Mouse (Mus musculus): ENCODE results near the gene Tnrc18. TPM values are rescaled to one million over a fixed set of nuclear protein-coding genes. Genes with fewer than 3 reads are reported as not detected.
"Not testable (repeated sequence)": the region's sequence is repeated elsewhere in the genome, so short reads cannot be mapped to it uniquely, and the experiment has no call there.

The Tnrc18 gene
- 17.5 and 17.9 TPM in 2 replicates for total RNA-seq (2017)

DNA sequence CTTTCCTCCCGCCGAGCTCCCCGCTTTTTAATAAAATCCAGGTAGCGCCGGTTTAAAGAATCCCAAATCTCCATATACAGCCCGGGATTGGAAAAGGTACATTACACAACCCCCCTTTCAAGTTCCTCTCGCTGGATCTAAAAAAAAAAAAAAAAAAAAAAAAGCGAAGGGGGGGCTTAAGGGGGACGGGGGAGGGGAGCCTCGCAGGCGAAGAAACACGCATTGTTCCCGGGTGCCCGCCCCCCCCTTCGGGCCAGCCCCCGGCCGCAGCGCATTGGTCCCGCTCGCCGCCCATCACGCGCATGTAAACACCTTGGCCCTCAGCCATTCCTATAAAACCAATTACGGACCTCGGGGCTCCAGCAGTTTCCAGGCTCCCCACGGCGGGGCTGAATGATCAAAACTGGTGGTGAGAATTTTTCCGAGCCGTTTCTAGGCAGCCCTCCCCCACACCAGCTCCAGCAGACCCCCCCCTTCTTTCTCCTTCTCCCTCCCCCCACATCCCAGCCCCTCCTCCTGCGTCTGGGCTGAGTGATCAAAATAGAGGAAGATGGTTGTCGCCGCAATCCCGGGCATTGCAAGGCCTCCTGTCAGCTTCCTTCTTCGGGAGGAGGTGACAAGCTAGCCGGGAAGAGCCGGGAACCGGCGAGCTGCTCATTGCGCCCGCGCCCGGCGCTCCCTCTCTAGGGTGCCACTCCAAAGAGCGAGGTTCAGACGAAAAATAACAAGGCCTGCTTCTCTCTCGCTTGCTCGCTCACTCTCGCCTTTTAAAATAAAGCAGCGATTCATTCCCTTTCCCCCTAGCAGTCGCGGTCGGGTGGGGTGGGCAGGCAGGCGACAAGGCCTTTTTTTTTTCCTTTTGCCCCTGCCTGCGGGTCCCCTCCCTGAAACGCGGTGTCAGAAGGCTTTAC, at the start of gene Tnrc18:
Gene Tnrc18 (minus strand): TSS at position 139 of the 911 bp plus-strand sequence.
- ATAC-seq (replicated peaks; ENCODE audit: low read depth, poor library complexity, severe bottlenecking), result peak; percentile 24

DNA sequence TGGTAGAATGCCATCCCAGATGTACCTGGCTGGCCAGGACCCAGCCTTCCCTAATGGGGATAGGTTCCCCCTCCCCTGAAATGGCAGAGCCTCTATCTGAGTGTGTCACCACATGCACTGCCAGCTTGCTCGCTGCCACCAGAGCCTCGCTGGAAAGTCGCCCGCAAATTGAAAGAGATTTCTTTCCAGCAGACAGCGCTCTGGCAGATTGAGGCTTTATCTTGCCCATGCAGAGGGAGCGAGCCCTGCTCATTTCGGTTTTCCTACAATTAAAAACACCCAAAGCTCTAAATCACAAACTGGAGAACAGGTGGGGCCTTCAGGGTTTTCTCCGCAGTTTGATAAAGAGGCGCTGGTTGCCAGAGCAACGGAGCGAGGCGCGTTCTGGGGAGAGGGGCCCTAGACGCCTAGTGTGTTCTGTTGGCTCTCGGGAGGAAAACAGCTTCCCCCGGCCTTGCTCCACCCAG, 40.3 kb upstream of the Tnrc18 start:
- peak; percentile 82 for ATAC-seq (replicated peaks; ENCODE audit: low read depth, poor library complexity, severe bottlenecking)

DNA sequence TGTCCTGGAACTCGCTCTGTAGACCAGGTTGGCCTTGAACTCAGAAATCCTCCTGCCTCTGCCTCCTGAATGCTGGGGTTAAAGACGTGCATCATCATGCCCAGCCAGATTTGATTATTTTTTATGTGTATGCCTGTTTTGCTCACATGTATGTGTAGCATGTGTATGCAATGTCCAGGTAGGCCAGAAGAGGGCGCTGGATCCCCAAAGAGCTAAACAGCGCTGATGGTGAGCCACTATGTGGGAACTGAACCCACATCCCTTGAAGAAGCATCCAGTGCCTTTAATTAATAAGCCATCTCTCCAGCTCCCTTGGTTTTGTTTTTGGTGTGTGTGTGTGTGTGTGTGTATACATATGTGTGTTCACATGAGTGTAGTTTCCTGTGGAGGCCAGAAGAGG, 38.9 kb upstream of the Tnrc18 start:
- no peak for ATAC-seq (replicated peaks; ENCODE audit: low read depth, poor library complexity, severe bottlenecking)

DNA sequence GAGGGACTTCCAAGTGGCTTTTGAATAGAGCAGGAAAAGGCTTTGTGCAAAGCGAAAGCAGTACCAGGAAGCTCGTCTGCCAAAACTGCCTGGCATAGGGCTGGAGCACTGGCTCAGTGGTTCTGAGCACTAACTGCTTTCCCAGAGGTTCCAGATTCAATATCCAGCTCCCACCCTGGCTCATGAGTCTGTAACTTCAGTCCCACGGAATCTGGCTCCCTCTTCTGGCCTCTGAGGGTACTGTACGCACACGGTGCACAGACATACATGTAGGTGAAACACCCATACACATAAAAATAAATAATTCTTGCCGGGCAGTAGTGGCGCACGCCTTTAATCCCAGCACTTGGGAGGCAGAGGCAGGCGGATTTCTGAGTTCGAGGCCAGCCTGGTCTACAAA, 37.4 kb upstream of the Tnrc18 start:
- 0 out of 2 replicates have a peak, but pooled peaks have one; percentile 36 for ATAC-seq (replicated peaks; ENCODE audit: low read depth, poor library complexity, severe bottlenecking)

DNA sequence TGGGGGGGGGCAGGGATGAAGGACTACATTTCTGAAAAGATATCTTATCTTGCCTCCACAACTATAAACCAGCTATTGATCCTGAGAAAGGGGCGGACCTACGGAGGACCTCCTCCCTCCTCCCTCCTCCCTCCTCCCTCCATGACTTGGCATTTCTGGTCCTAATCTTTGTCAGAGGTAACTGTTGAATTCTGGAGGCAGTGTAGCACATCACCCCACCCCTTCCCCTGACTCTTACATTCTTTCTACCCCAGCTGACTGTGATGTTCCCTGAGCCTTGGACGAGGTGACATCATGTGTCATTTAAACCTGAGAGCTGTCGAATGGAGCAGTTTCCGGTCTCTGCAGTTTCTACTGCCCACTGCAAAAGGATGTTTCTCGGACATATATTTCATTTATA, 36.1 kb upstream of the Tnrc18 start:
- no peak for ATAC-seq (replicated peaks; ENCODE audit: low read depth, poor library complexity, severe bottlenecking)

DNA sequence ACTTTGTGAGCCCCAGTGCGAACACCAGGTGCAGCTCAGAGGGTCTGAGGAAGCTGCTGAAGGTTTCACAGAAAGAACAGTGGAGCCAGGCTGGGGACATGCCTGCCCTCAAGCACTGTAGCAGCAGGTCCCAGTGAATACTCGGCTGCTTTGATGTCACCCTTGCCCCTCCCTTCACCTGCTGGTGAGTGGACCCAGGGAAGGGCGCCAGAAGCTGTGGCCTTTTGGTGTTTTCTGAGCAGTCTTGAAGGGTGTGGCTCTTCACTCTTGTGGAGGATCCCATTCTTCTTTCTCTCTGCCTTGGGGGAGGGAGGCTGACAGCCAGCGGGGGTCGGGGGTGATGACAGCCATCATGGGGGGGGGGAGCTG, 34.2 kb upstream of the Tnrc18 start:
- no peak for ATAC-seq (replicated peaks; ENCODE audit: low read depth, poor library complexity, severe bottlenecking)

DNA sequence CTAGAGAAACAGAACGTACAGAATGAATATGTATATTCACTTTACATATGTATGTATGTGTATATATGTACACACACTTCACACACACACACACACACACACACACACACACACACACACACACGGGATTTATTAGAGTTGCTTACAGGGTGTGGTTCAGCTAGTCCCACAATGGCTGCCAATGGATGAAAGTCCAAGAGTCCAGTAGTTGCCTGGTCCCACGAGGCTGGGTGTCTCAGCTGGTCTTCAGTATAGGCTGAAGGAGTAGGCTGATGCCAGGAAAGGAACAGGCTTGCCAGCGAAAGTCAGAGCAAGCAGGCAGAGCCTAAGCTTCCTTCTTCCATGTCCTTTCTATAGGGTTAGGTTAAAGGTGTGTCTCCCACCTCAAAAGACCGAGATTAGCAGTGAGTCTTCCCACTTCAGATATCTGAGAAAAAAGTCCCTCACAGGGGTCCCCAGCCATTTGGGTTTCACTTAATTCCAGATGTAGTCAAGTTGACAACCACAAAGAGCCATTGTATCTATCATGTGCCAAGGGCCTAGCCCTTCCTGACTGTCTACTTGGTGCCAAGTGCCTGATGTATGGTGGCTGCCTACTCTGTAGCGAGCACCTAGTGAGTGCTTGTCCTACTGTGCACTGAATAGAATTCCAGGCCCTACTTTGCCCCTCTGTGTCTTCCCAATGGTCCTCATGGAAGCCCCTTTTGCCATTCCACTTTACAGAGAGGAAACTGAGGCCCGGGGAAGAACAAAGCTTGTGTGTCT, 33.6 kb upstream of the Tnrc18 start:
- no peak for ATAC-seq (replicated peaks; ENCODE audit: low read depth, poor library complexity, severe bottlenecking)

DNA sequence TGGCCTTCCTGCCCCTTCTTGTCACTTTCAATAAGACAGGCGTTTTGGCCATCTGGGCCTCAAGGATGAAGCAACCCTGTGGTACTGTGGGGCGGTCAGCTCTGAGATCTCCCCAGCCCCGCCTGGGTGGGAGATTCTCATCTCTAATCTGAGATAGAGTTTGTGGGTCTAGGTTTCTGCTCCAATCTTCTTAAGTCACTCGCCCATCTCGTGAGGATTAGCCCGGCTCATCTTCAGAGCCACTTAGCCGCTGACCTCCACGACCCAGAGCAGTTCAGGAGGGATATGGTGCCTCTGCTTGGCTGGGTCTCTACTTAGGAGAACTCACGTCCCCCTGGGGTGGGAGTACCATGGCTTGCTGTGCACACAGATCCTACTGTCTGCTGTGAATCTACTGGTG, 33.0 kb upstream of the Tnrc18 start:
- no peak for ATAC-seq (replicated peaks; ENCODE audit: low read depth, poor library complexity, severe bottlenecking)

DNA sequence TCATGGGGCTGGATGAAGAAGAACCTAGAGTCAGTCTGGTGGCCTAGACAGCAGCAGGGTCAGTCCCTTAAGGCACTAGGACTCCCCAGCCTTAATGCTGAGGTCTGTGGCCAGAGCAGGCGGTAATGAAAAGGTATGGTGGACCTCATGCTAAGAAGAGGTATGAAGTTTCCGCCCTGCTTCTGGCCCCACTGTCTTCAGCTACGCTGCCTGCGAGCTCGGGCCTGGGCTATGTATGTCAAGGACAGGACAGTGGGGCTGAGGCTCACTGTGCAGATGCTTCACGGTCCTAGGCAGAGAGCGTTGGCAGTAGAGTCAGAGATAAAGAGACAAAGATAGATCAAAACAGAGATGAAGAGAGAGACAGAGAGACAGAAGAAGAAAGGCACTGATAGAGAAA, 31.4 kb upstream of the Tnrc18 start:
- ATAC-seq (replicated peaks; ENCODE audit: low read depth, poor library complexity, severe bottlenecking), result no peak

DNA sequence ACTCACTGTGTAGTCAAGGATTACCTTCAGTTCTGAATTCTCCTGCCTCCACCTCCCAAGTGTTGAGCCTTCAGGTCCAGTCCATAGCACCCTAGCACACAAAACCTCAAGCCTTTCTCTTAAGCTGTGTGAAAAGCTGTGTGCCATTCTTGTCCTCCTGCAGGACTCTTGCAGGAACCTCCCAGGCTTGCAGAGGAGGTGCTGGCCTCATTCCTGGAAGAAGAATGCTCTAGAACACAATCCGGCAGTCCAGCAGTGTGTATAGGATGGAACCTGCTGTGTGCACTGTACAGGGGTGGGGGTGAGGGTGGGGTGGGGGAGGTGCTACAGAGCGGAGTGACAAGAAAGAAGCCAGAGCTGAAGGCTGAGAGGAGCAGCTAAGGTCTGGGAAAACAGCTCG, 30.7 kb upstream of the Tnrc18 start:
- ATAC-seq (replicated peaks; ENCODE audit: low read depth, poor library complexity, severe bottlenecking), result no peak

DNA sequence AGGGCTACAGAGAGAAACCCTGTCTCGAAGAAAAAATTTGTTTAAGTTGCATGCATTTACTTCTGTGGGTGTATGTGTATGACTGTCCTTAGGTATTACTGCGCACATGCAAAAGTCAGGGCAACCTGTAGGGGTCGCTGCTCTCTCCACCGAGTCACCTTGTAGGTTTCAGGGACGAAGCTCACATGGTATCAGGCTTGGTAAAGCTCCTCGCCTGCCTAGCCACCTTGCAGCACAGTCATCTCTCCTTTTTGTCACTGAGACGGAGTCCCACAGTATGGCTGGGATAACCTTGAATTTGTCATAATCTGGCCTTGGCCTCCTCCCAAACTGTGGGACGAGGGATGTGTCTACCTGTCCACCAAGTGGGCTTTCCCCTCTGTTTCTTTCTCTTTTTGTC, 27.0 kb upstream of the Tnrc18 start:
- ATAC-seq (replicated peaks; ENCODE audit: low read depth, poor library complexity, severe bottlenecking), result 0 out of 2 replicates have a peak, but pooled peaks have one; percentile 45

DNA sequence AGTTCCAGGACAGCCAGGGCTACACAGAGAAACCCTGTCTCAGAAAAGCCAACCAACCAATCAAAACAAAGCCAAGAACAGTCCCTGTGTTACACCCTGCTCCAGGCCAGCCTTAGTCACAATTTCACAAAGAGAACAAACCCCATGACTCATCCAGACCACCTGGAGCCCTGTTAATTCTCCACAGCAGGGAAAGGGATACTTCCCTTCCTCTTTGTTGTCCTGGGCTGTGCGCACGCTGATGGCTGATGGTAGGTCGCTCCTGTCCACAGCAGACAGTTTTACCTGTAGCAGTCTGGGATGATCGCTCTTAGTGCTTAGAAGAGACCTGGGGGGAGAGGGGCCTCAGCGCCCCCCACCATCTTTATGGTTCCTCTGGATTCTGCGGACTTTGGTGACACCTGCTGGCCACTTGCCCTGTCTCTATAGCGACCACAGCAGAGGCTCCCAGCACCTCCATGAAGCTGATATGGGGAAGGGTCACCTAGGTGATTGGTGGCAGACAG, 24.7 kb upstream of the Tnrc18 start:
- ATAC-seq (replicated peaks; ENCODE audit: low read depth, poor library complexity, severe bottlenecking), result no peak

DNA sequence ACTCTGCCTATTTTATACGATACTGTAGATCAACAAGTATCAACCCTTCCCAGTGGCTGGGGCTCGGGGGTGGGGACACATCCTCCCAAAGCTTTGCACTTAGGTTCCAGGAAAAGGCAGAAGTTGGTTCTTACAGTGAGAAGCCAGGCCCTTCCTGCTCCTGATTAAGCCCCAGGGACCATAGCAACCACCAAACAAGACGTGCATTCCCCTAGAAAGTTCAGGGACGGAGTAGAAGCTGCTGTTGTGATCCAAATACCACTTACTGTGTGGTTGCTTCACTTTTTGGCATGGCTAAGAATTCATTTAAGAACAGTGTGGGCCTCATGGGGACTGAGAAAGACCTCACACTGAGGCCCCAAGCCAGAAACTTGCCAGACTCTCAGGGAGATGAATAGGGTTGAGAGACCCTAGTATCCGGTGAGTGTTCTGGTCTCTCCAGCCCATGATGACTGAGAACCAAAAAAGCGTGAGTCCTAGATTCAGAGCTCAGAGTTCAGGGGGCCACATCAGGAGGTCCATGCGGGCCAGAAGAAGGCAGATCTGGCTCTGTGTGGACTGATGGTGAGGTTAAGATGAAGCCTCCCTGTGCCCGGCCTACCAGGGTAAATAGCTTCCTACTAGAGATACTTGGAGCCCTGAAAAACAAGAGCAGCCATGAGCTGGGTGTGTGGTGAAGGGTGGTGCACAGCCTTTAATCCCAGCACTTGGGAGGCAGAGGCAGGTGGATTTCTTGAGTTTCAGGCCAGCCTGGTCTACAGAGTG, 24.1 kb upstream of the Tnrc18 start:
- ATAC-seq (replicated peaks; ENCODE audit: low read depth, poor library complexity, severe bottlenecking), result no peak

DNA sequence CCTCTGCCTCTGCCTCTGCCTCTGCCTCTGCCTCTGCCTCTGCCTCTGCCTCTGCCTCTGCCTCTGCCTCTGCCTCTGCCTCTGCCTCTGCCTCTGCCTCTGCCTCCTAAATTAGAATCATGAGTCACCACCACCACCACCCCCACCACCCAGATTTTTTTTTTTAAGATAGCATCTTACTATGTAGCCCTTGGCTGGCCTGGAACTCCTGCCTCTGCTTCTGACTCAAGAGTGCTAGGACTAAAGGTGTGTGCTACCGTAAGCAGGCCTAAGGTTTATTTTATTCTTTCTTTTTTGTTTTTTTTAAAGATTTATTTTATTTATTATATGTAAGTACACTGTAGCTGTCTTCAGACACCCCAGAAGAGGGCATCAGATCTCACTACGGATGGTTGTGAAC, 20.0 kb upstream of the Tnrc18 start:
- ATAC-seq (replicated peaks; ENCODE audit: low read depth, poor library complexity, severe bottlenecking), result not testable (repeated sequence)

DNA sequence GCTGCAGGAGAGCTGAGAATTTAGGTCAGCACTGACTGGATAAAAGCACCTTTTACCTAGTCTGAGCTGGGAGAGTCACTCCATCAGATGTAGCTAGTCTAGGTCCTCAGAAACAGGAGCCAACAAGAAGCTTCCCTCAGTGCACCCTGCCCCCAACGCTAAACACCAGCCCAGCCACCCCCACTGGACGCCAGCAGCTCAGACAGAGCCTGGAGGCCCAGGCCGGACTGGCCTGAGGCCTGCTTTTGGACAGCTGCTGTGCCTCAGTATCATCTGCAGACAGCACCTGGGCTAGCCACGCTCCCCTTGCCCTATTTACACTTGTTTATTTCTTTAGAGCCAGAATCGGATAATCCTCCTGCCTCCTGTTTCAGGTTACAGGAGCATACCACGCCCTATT, 19.4 kb upstream of the Tnrc18 start:
- ATAC-seq (replicated peaks; ENCODE audit: low read depth, poor library complexity, severe bottlenecking), result no peak

DNA sequence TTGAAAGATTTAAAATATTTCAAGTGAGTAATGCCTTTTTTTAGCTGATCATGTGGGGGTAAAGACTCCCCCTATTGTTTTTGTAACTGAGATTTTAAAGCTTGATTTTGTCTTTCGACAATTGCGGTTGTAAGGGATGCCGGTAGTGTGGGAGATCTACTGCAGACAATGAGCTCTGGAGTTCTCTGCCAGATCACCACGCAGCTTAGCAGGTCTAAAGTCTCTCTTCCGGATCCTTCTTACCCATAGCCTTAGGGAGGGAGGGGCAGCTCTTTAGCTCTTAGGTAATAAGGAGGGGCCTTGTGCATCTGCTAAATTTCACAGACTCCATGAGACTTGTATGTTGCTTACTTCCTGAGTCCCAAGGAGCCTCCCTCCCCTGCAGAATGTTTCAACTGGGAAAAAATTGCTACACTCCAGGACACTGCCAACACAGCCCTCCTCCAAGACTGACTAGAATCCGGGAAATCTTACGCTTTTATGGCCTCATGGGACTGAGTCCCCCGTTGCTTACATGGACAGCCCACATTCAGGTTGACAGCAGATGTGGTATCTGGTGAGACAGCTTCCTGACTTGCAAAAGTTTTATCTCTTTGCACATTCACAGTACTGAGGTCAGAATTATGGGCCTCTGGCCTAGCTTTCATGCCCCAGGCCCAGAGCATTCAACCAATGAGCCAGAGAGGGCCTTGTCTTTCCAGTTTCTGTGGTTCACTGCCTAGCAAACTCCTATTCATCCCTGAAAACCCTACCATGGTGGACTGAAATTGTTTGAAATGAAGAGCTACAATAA, 16.4 kb upstream of the Tnrc18 start:
- ATAC-seq (replicated peaks; ENCODE audit: low read depth, poor library complexity, severe bottlenecking), result no peak

DNA sequence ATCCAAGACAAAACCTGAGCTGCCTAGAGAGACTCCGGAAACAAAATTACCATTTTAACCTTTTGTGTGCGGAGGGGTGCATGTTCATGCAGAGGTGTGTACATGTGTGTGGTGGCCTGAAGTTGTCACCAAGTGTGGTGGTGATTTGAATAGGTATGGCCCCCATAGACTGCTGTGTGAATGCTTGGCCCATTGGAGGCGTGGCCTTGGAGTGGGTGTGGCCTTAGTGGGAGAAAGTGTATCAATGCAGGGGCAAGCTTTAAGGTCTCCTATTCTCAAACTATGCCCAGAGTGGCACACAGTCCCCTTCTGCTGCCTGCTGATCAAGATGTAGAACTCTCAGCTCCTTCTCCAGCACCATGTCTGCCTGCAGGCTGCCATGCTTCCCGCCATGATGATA, 8.7 kb upstream of the Tnrc18 start:
- ATAC-seq (replicated peaks; ENCODE audit: low read depth, poor library complexity, severe bottlenecking), result no peak

DNA sequence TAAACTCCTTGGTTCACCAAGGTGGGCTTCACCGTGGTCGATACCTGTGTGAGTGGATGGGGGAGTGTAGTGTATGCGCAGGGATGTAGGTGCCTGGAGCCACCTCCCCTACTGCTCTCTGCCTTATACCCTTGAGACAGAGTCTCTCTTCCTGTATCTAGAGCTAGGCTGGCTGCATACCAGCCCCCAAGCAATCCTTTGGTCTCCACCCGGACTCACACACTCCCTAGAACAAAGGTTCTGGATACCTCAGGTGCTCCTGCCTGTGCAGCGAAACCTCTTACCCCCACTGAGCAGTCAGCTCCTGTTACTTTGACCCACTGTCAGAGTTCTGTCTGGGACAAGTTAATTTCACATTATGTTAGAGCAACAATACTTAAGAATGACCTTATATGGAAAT, 8.2 kb upstream of the Tnrc18 start:
- no peak for ATAC-seq (replicated peaks; ENCODE audit: low read depth, poor library complexity, severe bottlenecking)

DNA sequence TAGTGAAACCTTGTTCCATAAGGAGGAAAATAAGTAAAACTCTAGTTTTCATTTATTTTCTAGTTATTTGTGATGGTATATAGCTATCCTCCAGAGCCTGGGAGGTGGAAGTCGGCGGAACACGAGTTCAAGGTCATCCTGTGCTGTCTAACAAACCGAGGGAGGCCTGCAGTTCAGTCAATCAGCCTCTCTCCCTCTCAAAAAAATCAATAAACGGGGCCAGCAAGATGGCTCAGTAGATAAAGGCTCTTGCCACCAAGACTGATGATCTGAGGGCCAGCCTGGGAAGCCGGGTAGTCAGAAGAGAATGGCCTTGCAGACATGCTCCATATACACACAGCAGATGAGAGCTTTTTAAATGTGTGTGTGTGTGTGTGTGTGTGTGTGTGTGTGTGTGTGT, 6.6 kb upstream of the Tnrc18 start:
- no peak for ATAC-seq (replicated peaks; ENCODE audit: low read depth, poor library complexity, severe bottlenecking)

Data from common myeloid progenitor, adult 5-6 weeks (primary cell).